Mouse (Mus musculus): ENCODE results near the gene Cped1. TPM values are rescaled to one million over a fixed set of nuclear protein-coding genes. Genes with fewer than 3 reads are reported as not detected.
A peak's percentile ranks its signal among the peaks of the same experiment; 100 is the strongest.

Cped1 gene
- polyA plus RNA-seq, 1 experiment from 2014 or later, result 6.9 TPM

DNA sequence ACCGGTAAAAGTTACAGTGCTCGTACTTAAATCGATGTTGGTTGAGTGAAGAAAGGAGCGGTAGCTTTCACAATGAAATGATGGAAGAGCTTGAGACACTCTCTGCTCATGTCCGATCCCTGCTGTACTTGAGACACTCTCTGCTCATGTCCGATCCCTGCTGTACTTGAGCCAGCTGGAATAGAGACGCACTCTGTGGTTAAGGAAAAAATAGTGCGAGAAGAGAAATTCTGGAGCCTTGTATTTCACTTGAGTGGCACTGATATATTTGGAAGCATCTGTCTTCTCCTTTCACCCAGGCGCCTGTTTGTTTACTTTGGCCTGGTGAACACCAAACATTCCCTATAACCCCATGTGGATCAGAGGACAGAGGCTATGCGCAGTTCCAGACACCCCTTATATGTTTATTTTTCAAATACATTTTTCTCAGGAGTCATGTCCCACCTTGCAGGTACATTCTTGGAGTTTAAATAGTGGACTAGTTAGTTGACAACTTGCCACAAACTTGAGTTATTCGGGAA is 25.1 kb downstream of the Cped1 start:
- Histone ChIP-seq H3K4me3 (ENCODE audit: control insufficient read depth in 1 of 2, insufficient read depth in 1 of 2, low read depth in 1 of 2, low read length in 2 of 2) (no peak overlapping the region), H3K4me2 (ENCODE audit: low read length) (no peak overlapping the region), H3K4me1 (ENCODE audit: control insufficient read depth in 2 of 2, insufficient read depth in 2 of 2, low read length in 2 of 2) (no peaks in the 10 kb centered on the region), H3K27ac (replicated peaks in 1 of 2; ENCODE audit: control insufficient read depth in 1 of 2, insufficient read depth in 1 of 2, low read depth in 2 of 2, low read length in 2 of 2) (no peak overlapping the region), H3K9me3 (ENCODE audit: control insufficient read depth, low read length) (no peaks in the 10 kb centered on the region), H3K27me3 (ENCODE audit: control insufficient read depth, insufficient read depth, low read length) (no peaks in the 10 kb centered on the region), H3K9ac (ENCODE audit: low read length) (no peak overlapping the region), H3K36me3 (ENCODE audit: control insufficient read depth, insufficient read depth, low read length) (no peaks in the 10 kb centered on the region)
- WGBS, result 84% methylated on average over 11 of the region's 11 CpGs
- ATAC-seq (ENCODE audit: insufficient number of reproducible peaks, insufficient read depth, low FRiP score, low read depth), result no peak

DNA sequence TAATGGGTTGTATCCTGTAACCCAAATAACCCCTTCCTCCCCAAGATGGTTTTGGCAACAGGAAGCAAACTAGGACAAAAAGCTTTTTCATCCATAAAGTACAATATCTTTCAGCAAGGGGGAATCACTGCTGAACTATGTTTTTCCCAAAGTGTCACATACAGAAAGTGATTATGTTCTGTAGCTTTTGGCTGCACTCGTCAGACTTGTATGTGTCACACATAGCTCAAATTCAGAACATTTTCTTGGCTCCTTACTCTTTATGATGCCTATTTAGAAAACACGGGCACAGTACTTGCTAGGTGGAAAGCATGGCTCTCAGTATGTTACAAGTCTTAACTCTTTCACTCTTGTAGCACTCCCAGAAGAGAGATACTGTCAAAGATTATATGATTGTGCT is 25.8 kb downstream of the Cped1 start:
- Histone ChIP-seq H3K9ac (ENCODE audit: low read length) (no peak overlapping the region), H3K9me3 (ENCODE audit: control insufficient read depth, low read length) (no peaks in the 10 kb centered on the region), H3K27me3 (ENCODE audit: control insufficient read depth, insufficient read depth, low read length) (no peaks in the 10 kb centered on the region), H3K4me1 (ENCODE audit: control insufficient read depth in 2 of 2, insufficient read depth in 2 of 2, low read length in 2 of 2) (no peaks in the 10 kb centered on the region), H3K4me2 (ENCODE audit: low read length) (no peak overlapping the region), H3K27ac (replicated peaks in 1 of 2; ENCODE audit: control insufficient read depth in 1 of 2, insufficient read depth in 1 of 2, low read depth in 2 of 2, low read length in 2 of 2) (no peak overlapping the region), H3K36me3 (ENCODE audit: control insufficient read depth, insufficient read depth, low read length) (no peaks in the 10 kb centered on the region), H3K4me3 (ENCODE audit: control insufficient read depth in 1 of 2, insufficient read depth in 1 of 2, low read depth in 1 of 2, low read length in 2 of 2) (no peak overlapping the region)
- 57% methylated on average over 2 of the region's 2 CpGs for WGBS
- no peak for ATAC-seq (ENCODE audit: insufficient number of reproducible peaks, insufficient read depth, low FRiP score, low read depth)

DNA sequence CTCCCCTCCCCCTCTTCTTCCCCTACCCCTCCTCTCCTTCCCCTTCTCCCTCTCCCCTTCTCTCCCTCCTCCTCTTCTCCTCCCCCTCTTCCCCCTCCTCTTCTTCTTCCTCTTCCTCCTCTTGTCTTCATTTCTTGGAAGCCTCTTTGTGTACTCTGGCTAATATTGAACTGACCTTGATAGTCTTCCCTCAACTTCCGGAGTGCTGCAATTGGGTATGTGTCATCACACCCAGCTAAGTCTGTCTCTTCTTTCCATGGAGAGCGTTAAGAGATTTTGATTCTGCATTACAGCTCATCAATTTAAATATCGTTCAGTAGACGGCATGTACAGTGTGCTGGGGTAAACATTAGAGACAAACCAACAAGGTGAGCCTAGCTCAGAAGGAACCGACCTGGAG is 26.4 kb downstream of the Cped1 start:
- Histone ChIP-seq H3K27me3 (ENCODE audit: control insufficient read depth, insufficient read depth, low read length) (no peaks in the 10 kb centered on the region), H3K4me3 (ENCODE audit: control insufficient read depth in 1 of 2, insufficient read depth in 1 of 2, low read depth in 1 of 2, low read length in 2 of 2) (no peak overlapping the region), H3K27ac (replicated peaks in 1 of 2; ENCODE audit: control insufficient read depth in 1 of 2, insufficient read depth in 1 of 2, low read depth in 2 of 2, low read length in 2 of 2) (no peak overlapping the region), H3K9ac (ENCODE audit: low read length) (no peak overlapping the region), H3K4me2 (ENCODE audit: low read length) (no peak overlapping the region), H3K9me3 (ENCODE audit: control insufficient read depth, low read length) (no peaks in the 10 kb centered on the region), H3K36me3 (ENCODE audit: control insufficient read depth, insufficient read depth, low read length) (no peaks in the 10 kb centered on the region), H3K4me1 (ENCODE audit: control insufficient read depth in 2 of 2, insufficient read depth in 2 of 2, low read length in 2 of 2) (no peaks in the 10 kb centered on the region)
- WGBS, result 69% methylated on average over 5 of the region's 5 CpGs
- no peak for ATAC-seq (ENCODE audit: insufficient number of reproducible peaks, insufficient read depth, low FRiP score, low read depth)

DNA sequence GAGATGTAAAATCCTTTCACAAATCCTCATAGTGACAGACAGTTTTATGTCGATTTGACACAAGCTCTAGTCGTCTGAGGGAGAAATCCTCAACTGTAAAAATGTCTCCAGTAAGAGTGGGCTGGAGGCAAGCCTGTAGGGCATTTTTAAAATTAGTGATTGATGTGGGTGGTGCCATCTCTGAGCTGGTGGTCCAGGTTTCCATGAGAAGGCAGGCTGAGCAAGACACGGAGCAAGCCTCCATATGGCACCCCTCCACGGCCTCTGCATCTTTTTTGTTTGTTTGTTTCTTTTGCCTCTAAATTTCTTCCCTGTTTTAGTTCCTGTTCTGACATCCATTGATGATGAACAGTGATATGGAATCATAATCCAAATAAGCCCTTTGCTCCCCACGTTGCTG is 26.8 kb downstream of the Cped1 start:
- Histone ChIP-seq H3K4me1 (ENCODE audit: control insufficient read depth in 2 of 2, insufficient read depth in 2 of 2, low read length in 2 of 2) (no peaks in the 10 kb centered on the region), H3K9ac (ENCODE audit: low read length) (no peak overlapping the region), H3K27me3 (ENCODE audit: control insufficient read depth, insufficient read depth, low read length) (no peaks in the 10 kb centered on the region), H3K9me3 (ENCODE audit: control insufficient read depth, low read length) (no peaks in the 10 kb centered on the region), H3K27ac (replicated peaks in 1 of 2; ENCODE audit: control insufficient read depth in 1 of 2, insufficient read depth in 1 of 2, low read depth in 2 of 2, low read length in 2 of 2) (no peak overlapping the region), H3K4me3 (ENCODE audit: control insufficient read depth in 1 of 2, insufficient read depth in 1 of 2, low read depth in 1 of 2, low read length in 2 of 2) (no peak overlapping the region), H3K4me2 (ENCODE audit: low read length) (no peak overlapping the region), H3K36me3 (ENCODE audit: control insufficient read depth, insufficient read depth, low read length) (no peaks in the 10 kb centered on the region)
- ATAC-seq (ENCODE audit: insufficient number of reproducible peaks, insufficient read depth, low FRiP score, low read depth), result no peak
- 70% methylated on average over 5 of the region's 5 CpGs for WGBS

DNA sequence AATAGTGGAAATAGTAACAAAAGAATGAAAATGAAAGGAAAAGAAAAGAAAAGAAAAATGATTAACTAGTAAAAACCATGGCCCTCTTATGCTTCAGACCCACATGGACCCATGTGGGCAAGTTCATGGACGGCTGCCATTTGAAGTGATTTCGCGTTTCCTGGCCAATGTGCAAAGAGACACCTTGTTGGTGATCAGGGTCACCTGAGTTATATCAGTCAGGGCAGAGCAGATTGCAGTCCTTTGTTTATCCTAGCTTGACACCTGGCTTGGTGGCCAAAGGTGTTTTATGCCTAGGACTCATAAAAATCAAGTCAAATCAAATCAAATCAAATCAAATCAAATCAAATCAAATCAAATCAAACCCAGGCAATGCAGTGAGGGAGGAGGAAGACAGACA is 27.7 kb downstream of the Cped1 start:
- 87% methylated on average over 3 of the region's 3 CpGs for WGBS
- Histone ChIP-seq H3K36me3 (ENCODE audit: control insufficient read depth, insufficient read depth, low read length) (no peaks in the 10 kb centered on the region), H3K4me3 (ENCODE audit: control insufficient read depth in 1 of 2, insufficient read depth in 1 of 2, low read depth in 1 of 2, low read length in 2 of 2) (no peak overlapping the region), H3K4me1 (ENCODE audit: control insufficient read depth in 2 of 2, insufficient read depth in 2 of 2, low read length in 2 of 2) (no peaks in the 10 kb centered on the region), H3K27me3 (ENCODE audit: control insufficient read depth, insufficient read depth, low read length) (no peaks in the 10 kb centered on the region), H3K9ac (ENCODE audit: low read length) (no peak overlapping the region), H3K9me3 (ENCODE audit: control insufficient read depth, low read length) (no peaks in the 10 kb centered on the region), H3K27ac (replicated peaks in 1 of 2; ENCODE audit: control insufficient read depth in 1 of 2, insufficient read depth in 1 of 2, low read depth in 2 of 2, low read length in 2 of 2) (no peak overlapping the region), H3K4me2 (ENCODE audit: low read length) (no peak overlapping the region)
- ATAC-seq (ENCODE audit: insufficient number of reproducible peaks, insufficient read depth, low FRiP score, low read depth), result no peak

DNA sequence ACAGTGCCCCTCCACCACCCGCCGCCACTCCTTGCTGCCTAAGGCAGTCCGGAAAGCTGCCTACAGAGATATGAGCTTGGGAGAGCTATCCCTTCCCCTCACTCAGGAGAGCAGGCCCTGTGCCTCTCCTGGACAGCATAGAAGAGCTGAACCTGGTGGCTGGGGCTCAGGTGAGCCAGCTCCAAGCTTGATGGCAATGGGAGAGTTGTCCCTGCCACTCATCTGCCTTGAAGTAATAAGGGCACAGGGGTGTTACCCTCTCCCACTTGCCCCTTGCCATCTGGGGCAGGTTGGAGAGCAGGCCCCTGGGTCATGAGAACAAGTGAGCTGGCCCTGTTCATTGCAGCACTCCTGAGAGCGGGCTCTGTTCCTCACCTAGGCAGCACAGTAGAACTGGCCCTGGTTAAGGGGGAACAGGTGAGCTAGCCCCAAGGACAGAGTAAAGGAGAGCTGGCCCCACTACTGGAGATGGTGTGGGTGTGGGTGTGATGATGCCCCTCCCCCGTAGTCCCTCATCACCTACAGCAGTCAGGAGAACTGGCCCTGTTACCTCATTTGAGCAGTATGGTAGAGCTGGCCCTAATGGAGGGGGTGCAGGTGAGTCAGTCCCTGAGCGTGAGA is 28.7 kb downstream of the Cped1 start:
- Histone ChIP-seq H3K4me3 (ENCODE audit: control insufficient read depth in 1 of 2, insufficient read depth in 1 of 2, low read depth in 1 of 2, low read length in 2 of 2) (no peak overlapping the region), H3K9me3 (ENCODE audit: control insufficient read depth, low read length) (no peaks in the 10 kb centered on the region), H3K36me3 (ENCODE audit: control insufficient read depth, insufficient read depth, low read length) (no peaks in the 10 kb centered on the region), H3K4me2 (ENCODE audit: low read length) (no peak overlapping the region), H3K27ac (replicated peaks in 1 of 2; ENCODE audit: control insufficient read depth in 1 of 2, insufficient read depth in 1 of 2, low read depth in 2 of 2, low read length in 2 of 2) (no peak overlapping the region), H3K27me3 (ENCODE audit: control insufficient read depth, insufficient read depth, low read length) (no peaks in the 10 kb centered on the region), H3K9ac (ENCODE audit: low read length) (no peak overlapping the region), H3K4me1 (ENCODE audit: control insufficient read depth in 2 of 2, insufficient read depth in 2 of 2, low read length in 2 of 2) (peaks cover 2 to 7% of the 10 kb centered on the region in 2 experiments; a peak in 3 of 4 replicates)
- ATAC-seq (ENCODE audit: insufficient number of reproducible peaks, insufficient read depth, low FRiP score, low read depth), result no peak
- WGBS, result 89% methylated on average over 6 of the region's 6 CpGs

DNA sequence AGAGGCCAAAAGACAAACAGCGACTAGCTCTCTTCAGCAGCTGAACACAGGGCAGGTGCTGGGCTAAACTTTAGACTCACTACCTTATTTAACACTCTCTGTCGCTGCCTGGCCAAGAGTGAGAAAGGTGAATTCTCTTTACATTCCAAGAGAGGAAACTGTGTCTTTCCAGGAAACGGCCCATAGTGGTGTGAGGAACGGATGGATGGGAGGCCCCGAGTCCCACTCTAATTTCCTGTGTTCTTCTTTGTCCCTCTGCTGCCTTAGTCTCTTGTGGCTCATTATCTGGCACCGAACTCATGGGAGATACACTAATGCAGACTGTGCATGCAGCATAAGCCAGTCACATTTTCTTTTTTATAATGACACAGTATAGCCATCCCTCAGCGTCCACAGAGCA is 31.9 kb downstream of the Cped1 start:
- 61% methylated on average over 7 of the region's 7 CpGs for WGBS
- H3K36me3 ChIP-seq (ENCODE audit: control insufficient read depth, insufficient read depth, low read length), result no peaks in the 10 kb centered on the region
- H3K27ac ChIP-seq (replicated peaks in 1 of 2; ENCODE audit: control insufficient read depth in 1 of 2, insufficient read depth in 1 of 2, low read depth in 2 of 2, low read length in 2 of 2), result 0 out of 4 replicates have a peak overlapping the region, but pooled peaks of 1 of the 2 experiments have one; percentile 3
- no peak overlapping the region for H3K9ac ChIP-seq (ENCODE audit: low read length)
- ATAC-seq (ENCODE audit: insufficient number of reproducible peaks, insufficient read depth, low FRiP score, low read depth), result no peak
- H3K9me3 ChIP-seq (ENCODE audit: control insufficient read depth, low read length), result no peaks in the 10 kb centered on the region
- H3K4me2 ChIP-seq (ENCODE audit: low read length), result no peak overlapping the region
- H3K4me1 ChIP-seq (ENCODE audit: control insufficient read depth in 2 of 2, insufficient read depth in 2 of 2, low read length in 2 of 2), result peaks cover 6 to 12% of the 10 kb centered on the region in 2 experiments; a peak in 3 of 4 replicates
- H3K27me3 ChIP-seq (ENCODE audit: control insufficient read depth, insufficient read depth, low read length), result no peaks in the 10 kb centered on the region
- H3K4me3 ChIP-seq (ENCODE audit: control insufficient read depth in 1 of 2, insufficient read depth in 1 of 2, low read depth in 1 of 2, low read length in 2 of 2), result no peak overlapping the region
